Mouse (Mus musculus): ENCODE measurements at regions not wholly inside any gene's neighbourhood (a gene's known extent, or its start where the extent isn't known, plus 50 kb on each side); places are given as distances from the start of the nearest gene placed in this dataset.
"Not testable (repeated sequence)": the region's sequence is repeated elsewhere in the genome, so short reads cannot be mapped to it uniquely, and the experiment has no call there.

DNA sequence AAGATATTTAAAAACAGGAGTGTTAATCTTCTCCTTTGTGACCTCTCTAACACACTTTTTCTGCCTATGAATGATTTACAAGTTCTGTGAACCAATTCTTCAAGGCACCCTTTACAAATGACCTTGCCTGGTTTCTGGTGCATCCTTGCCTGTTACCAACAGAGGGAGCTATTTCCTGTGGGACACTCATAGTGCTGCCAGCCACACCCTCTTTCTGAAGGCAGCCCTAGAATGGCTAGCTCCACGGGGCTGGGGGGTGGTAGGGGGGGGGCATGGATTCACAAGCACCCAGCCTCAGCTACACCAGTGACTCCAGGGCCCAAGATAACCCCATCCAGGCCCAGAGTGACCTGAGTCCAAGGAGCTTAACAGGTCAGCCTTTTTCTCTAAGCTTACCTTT, 180.4 kb upstream of the Zfp637 start:
- no peak for ATAC-seq (ENCODE audit: insufficient number of reproducible peaks, low FRiP score, low TSS enrichment)

DNA sequence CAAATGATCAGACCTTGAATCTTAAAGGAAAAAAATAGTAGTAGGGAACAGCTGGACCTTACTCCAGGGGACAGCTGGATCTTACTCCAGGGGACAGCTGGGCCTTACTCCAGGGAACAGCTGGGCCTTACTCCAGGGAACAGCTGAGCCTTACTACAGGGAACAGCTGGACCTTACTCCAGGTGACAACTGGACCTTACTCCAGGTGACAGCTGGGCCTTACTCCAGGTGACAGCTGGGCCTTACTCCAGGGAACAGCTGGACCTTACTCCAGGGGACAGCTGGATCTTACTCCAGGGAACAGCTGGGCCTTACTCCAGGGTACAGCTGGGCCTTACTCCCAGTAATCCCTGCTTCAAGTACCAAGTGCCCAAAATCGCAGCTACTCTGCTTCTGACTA, 178.3 kb upstream of the Zfp637 start:
- ATAC-seq (ENCODE audit: insufficient number of reproducible peaks, low FRiP score, low TSS enrichment) = no peak

DNA sequence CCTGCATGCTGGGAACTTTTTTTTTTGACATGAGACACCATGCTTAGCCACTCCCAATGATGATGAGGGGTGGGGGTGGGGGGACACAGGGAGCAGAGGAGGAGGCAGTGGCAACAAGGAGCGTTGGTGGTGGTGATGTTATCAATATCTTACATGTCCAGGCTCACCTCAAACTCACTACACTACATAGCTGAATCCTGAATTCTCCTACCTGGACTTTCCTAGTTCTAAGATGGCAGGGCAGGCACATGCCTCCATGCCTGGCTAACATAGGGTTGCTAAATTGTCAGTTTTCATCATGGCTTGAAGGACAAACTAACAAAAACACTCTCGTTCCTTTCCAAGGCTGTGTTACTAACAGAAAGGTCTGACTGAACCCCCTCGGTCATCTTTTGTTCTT, 170.6 kb upstream of the Zfp637 start:
- ATAC-seq (ENCODE audit: insufficient number of reproducible peaks, low FRiP score, low TSS enrichment) = no peak

DNA sequence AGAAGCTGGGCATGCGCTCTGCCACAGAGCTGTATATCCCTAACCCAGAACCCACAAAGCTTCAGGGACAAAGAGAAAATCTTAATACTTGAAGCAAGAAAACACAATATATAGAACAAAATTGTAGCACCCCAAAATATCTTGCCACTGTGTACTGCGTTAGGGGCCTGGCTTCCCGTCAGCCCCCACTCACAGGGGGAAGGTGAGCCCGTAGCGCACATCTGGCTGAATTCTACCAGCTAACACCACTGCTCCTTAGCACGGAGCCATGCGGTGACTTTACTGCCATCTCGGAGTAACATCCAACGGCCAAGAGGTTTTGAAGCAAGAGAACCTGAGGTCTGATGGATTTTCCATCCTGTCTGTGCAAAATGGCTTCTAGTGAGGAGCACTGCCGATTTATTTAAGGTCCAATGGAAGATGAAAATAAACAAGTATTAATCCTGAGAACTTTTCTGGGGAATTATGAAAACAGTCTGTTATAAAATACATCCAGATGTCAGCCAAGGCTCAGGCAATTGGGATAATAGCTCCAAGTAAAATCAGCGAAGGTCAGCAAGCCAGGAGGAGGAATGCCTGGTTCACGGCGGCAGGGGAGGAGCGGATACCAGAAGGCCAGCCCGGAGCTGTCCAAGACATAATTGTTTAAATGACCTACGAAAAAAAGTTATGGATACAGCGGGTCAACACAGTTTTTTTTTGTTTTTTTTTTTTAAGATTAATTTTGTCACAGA, 170.0 kb upstream of the Zfp637 start:
- ATAC-seq (ENCODE audit: insufficient number of reproducible peaks, low FRiP score, low TSS enrichment) = no peak

DNA sequence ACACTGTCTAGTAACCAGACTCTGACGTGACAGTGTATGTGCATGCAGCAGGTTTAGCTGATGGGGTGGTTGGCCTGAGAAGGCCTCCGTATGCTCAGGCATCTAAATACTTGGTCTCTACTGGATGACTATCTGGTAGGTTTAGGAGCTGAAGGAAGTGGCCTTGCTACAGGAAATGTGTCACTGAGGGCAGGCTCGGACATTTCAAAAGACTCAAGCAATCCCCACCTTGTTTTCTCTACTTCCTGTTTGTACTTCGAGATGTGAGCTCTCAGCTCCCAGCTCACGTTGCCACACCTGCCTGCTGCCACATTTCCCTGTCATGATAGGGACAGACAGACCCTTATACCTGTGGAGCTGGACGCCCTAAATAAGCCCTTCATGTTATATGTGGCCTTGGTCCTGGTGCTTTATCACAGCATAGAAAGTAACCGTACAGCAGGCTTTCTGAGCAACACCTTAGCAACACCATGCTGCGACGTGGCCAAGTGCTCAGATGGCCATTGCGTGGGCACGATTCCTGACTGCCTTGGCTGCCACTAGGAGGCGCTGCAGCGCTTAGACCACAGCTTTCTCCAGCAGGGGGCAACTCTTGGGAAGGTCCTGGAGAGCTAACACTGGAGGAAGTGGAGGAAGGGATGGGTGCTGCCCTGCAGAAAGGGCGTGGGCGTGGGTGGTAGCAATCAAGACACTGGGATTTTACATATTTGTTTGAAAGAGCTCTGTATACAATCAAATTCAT, 165.8 kb upstream of the Zfp637 start:
- ATAC-seq (ENCODE audit: insufficient number of reproducible peaks, low FRiP score, low TSS enrichment) = no peak

DNA sequence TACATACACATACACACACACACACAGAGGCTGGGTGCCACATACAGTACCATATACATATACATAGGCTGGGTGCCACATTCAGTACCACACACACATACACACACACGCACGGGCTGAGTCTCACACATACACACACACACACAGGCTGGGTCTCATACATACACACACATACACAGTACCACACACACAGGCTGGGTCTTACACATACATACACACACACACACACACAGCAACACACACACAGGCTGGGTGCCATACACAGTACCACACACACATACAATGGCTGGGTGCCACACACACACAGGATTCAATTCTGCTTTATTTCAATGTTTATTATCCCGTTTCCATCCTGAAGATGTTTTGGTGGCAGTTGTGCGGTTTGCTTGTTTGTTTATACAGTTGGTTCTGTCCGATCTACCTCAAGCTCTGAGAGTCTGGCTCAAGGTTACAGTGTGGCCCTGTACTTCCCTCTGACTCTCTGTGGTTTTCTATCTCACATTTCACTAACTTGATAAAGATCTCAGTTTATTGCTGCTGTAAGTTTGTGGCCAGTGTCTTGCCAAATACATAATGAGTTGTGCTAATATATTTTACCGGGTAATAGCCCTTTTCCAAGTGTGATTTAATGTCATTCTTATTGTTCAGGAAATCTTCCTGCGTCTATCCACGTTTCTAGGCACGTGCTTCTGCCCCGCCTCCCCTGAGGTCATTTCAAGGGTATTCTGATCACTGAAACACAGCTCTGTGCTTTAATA, 164.7 kb upstream of the Zfp637 start:
- ATAC-seq (ENCODE audit: insufficient number of reproducible peaks, low FRiP score, low TSS enrichment) = no peak

DNA sequence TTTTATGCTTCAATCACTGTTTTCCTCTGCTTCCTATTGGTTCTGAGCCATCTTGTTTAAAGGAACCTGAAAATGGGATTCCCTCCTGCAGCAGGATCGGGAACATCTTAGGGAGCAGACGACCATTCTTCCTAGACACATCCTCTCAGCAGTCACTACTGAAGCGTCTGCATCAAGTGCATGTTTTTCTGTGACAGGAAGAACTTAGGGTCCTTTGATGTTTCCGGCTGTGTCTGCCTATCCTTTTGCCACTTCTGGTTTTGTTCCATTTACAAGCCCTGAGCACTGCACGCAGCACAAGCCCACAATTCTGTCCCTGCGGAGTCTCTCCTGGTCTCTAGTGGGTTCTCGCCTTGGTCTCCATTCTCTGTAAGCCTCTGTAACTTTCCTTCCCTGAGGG, 163.9 kb upstream of the Zfp637 start:
- ATAC-seq (ENCODE audit: insufficient number of reproducible peaks, low FRiP score, low TSS enrichment) = no peak

DNA sequence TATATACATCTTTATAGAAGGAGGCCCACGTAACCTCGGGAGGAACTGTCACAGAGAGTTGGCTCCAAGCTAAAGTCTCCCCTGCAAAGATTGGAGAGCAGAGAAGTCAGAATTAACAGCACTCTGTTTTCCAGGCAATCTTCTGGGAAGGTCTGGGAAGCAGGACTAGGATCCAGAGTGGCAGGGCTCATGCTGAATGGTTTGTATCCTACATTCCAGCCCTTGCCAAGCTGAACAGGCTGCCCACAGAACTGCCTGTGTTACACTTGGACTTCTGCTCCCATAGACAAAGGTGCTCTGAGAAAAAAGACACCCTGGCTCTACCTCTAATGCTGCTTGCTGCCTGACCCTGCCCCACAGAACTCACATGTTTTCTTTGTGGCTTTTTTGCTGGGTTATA, 163.2 kb upstream of the Zfp637 start:
- ATAC-seq (ENCODE audit: insufficient number of reproducible peaks, low FRiP score, low TSS enrichment) = no peak

DNA sequence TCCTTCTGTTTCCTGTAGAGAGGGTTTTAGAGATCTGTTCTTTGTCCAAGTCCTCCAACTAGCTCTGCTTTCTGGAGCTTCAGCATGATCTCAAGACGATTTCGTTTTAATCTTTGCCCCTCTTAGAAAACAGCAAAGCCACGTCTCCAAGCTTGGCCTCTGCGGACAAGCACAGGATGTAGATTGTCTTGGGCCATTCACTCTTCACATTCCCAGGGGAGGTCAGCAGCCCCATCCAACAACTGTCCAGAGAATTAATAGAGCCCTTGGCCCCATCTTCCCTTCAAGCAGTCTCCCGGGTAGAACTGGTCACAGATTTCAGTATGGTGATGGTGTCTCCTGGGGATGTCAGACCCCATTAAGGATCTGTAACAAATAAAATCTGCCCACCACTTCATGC, 162.7 kb upstream of the Zfp637 start:
- no peak for ATAC-seq (ENCODE audit: insufficient number of reproducible peaks, low FRiP score, low TSS enrichment)

DNA sequence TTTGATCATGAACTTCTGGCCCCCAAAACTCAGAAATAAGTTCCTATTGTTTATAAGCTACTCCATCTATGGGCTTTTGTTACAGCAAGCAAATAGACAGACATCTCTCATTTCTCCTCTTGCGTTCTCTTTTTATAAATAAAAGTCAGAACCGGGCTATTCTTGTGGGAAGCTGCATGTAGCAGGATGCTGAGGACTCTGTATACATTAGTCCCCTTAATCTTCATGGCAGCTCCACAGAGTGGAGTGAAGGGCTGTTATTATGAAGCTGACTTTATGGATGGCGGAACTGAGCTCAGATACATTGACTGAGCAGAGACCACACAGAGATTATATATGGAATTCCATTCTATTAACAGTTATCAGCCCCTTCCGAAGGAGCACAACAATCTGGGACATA, 162.1 kb upstream of the Zfp637 start:
- no peak for ATAC-seq (ENCODE audit: insufficient number of reproducible peaks, low FRiP score, low TSS enrichment)

DNA sequence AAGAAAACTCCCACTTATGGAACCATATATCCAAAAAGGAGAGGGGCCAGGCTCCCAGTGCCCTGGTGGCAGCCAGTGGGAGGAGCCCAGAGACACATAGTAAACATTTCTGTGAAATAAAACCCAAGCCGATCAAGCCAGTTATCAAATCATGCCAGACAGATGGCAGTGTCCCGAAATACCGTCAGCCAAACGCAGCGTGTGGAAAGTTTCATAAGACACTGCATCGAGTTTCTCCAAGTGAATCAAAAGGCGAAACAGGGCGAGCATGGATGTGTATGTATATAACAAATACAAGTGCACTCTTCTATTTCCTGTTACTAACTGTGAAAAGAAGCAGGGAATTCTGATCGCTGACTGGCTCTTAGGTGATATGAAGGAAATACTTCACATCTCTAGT, 154.8 kb upstream of the Zfp637 start:
- no peak for ATAC-seq (ENCODE audit: insufficient number of reproducible peaks, low FRiP score, low TSS enrichment)

DNA sequence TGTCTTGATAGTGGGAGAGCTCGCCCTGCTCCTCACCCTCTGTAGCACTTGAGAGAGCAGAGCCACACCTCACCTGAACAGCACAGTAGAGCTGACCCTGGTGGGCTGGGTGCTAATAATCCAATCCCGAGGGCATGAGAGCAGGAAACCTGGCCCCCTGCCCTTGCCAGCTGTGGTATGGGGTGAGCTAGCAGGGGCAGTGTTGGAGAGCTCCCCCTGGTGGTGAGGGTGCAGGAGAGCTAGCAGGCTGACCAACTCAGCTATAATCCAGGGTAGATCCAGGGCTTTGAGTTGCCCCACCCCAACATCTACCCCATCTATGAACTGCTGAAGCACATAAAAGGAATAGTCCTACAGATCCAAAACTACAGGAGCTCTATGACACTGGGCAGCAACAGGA, 153.9 kb upstream of the Zfp637 start:
- ATAC-seq (ENCODE audit: insufficient number of reproducible peaks, low FRiP score, low TSS enrichment) = no peak

DNA sequence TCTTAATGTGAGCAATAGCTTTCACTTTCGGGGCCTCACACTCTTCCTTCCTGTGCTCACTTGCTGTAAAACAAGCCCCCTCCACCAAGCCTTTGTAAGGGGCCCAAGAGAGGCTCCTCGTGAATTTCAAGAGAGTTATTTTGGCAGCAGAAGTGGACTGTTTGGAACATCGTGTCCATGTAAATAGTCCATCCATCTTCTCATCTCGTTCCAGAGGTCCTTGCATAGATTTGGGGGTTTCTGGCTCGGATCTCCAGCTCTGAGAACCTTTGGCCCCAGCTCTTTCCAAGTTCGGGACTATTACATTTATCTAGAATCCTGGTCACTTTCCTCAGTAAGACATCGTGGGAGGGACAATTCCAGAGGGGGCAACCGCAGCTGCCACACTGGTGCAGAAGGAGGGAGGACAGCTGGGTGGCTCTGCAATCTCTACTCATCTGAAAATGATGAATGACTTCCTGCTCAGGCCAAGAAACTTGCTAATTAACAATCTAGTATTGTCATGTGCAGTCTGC, 152.3 kb upstream of the Zfp637 start:
- ATAC-seq (ENCODE audit: insufficient number of reproducible peaks, low FRiP score, low TSS enrichment) = no peak

DNA sequence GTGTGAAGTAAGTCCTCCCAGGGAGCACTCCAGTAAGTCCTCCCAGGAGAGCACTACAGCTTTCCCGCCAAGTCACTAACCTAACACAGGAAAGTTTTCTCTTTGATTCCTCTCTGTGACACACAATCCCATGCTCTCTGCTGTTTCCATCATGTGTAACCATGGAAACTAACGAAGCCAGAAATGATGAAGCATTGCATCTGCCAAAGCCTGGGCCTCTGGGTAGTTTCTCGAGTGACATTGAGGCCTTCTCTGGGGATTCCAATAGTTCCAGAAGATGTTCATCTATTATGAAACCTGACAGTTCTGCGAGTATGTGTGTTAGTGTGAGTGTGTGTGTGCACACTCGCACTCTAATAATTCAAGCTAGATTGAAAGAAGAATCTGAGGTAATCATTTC, 140.7 kb upstream of the Zfp637 start:
- no peak for ATAC-seq (ENCODE audit: insufficient number of reproducible peaks, low FRiP score, low TSS enrichment)

DNA sequence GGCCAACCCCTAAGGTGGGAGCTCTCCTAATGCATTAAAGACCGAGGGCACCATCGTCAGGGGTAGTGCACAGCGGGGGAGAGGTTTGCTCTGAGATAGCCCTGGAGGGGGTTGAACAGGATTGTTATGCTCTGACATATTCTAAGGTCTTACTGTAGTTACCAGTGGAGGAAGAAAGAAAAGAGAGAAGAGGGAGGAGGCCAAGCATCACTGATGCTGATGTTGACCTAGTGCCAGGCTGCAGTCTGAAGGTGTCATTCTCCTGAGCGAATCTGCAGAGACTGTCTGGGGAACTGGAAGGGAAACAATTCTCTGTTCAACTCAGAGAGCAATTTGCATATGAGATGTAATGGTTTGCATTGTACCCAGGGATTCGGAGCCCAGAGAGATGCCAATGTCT, 139.4 kb upstream of the Zfp637 start:
- no peak for ATAC-seq (ENCODE audit: insufficient number of reproducible peaks, low FRiP score, low TSS enrichment)

DNA sequence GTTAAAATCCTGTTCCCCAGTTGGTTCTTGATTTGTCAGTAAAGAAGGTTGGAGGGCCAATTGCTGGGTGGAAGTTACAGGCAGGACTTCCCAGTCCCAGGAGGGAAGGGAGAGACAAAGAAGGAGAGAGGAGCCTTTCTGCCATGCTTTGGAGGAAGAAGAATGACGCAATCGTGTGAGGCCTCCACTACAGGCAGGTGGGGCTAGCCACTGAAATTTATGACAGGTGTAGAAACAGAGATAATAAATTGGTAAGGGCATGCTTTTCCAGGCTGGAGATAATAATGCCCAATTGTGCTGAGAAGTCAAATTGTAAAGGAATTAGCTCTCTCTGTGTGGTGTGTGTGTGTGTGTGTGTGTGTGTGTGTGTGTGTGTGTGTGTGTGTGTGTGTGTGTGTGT, 135.0 kb upstream of the Zfp637 start:
- ATAC-seq (ENCODE audit: insufficient number of reproducible peaks, low FRiP score, low TSS enrichment) = no peak

DNA sequence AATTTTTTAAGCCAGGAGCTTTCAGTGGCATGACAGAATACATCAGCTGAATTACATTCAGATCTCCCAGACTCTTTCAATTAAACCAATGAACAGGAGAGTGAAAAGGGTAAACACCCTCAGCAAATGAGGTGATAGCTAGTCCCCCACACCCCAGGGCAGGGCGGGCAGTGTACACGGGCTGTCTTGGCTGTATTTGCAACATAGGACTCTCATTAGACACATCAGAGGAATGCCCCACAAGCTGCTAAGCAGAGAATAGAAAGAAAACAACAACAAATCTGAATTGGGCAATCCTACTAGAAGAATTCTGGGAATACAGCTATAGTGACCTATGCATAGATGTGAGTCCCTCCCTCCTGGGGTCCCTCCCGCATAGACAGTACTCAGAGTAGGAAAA, 131.8 kb upstream of the Zfp637 start:
- ATAC-seq (ENCODE audit: insufficient number of reproducible peaks, low FRiP score, low TSS enrichment) = no peak

DNA sequence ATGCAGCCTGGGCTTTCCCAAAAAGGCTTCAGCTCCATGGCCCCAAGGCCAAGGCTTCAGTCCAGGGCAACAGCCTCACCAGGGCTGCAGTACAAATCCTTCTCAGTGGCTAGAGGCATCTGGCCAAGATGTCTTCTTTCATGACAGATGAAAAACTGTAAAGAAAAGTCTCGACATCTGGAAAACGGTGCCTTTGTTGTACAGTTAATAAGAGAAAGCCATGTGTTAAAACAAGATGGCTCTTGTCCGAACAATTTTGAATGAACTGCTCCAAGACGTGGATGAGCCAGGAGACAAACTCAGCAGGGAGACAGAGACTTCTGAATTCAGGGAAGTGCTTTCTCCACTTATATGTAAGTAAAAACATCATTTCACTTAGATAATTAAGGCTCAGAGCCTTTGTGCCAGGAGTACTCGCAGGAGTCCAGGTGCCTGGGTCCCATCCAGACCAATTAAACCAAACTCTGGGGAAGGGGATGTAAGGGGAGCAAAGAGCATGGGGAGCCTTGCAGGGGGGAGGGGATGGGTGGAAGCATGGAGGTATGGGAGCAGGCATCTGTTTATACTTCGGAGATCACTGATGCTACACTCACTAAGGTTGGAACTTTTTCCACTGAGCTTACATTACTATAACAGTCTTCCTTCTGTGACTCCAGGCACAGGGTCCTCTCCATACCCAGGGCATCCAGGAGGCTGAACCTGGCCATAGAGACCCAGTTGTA, 125.8 kb upstream of the Zfp637 start:
- ATAC-seq (ENCODE audit: insufficient number of reproducible peaks, low FRiP score, low TSS enrichment) = no peak

DNA sequence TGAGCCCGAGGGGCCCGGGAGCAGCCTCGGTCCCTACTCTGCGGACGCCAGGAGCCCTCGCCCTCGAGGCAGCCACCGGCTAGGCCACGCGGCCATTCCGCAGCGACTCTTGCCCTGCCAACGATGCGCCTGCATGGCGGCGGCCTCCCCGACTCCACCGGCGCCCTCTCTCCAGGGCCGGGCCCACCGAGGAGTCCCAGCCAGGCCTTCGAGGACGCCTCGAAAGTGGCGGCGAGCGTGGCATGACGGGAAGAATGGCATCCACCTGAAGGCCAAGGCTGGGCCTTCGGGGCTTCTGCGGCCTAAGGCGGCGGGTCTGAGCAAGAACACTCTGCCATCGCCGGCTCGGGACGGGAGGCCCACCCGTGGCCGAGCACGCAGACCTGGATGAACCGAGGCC, 124.6 kb upstream of the Zfp637 start:
- ATAC-seq (ENCODE audit: insufficient number of reproducible peaks, low FRiP score, low TSS enrichment) = not testable (repeated sequence)

DNA sequence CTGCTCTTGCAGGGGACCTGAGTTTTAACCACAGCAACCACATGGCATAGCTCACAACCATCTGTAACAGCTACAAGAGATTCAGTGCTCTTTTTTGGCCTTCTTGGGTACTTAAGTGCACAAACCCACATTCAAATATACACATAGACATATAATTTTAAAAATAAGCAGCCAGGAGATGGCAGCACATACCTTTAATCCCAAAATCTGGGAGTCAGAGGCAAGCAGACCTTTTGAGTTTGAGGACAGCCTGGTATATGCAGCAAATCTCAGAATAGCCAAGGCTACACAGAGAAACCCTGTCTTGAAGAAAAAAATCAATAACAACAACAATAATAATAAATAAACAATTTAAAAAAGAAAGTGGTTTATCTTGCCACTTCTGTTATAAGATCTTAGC, 88.6 kb upstream of the Zfp637 start:
- not testable (repeated sequence) for ATAC-seq (ENCODE audit: insufficient number of reproducible peaks, low FRiP score, low TSS enrichment)

DNA sequence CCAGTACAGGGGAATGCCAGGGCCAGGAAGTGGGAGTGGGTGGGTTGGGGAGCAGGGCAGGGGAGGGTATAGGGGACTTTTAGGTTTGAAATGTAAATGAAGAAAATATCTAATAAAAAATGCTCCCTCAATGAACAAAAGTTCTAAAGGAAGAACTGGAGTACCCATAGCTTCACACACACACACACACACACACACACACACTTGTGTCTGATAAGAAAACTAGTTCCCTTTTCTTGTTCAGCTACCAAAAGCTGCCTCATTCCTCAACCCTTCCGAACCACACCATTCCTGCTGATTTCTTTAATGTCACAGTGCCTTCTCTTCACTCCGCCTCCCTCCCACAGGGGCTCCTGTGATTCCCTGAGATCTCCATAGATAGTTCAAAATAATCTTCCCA, 85.3 kb upstream of the Zfp637 start:
- ATAC-seq (ENCODE audit: insufficient number of reproducible peaks, low FRiP score, low TSS enrichment) = not testable (repeated sequence)

Data from cerebellum, adult (tissue).